Comparison of ENCODE assay signal across 8 mouse cellular contexts in the genomic region with DNA sequence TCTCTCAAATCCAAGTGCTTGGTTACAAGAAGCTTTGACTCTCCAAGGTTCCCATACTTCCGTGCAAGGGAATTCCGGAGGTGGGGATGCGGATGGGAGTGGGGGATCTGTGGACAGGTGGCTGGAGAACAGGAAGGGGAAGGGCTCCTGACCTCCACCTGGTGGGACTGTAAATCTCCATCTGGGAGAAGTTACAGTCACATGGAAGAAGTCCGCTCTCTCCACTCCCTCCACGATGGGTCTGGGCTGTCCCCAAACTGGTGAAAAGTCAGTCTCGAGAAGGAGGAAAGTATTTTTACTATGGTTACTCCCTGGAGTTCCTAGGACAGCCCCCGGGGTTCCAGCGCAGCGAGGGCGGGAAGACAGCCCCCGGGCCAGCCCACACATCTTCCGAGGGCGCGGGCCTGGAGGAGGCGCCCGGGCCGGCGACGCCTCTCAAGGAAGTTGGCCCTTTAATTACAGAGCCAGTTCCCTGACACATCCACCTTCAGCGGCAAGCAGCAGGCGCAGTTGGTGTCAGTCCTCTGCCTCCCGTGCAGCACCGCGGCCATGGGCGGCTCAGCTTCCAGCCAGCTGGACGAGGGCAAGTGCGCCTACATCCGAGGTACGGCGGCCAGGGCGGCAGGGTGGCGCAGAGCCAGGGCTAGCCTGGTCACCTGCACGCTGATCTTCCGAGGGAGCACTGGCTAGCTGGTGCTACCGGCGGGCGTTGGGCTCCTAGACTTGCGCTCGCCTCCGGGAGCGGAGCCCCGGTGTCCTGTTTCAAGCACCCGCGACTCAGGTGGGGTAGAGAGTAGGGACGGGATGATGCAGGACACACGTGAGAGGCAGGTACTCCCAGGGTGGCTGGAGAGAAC. TPM values are rescaled to one million over a fixed set of nuclear protein-coding genes. Genes with fewer than 3 reads are reported as not detected.
DNase-seq lines count a peak whose midpoint lies in the region; ATAC-seq and TF ChIP-seq lines count a peak whose summit lies in the region.

Gene Fam129a, plus strand, starts transcription at position 206 of the 857 bp plus-strand sequence.

- H3K9me3 ChIP-seq in MEL (replicated peaks; ENCODE audit: insufficient read depth, low read length) = no peaks in the 10 kb centered on the region
- no peaks in the 10 kb centered on the region for H3K9me3 ChIP-seq in hindbrain, embryonic 13.5 days
- H3K9me3 ChIP-seq in limb, embryonic 12.5 days = no peaks in the 10 kb centered on the region
- H3K9me3 ChIP-seq in midbrain, embryonic 11.5 days (ENCODE audit: control insufficient read depth, low read length) = no peaks in the 10 kb centered on the region

- peak within 1 kb of the TSS; percentile 77 for H3K4me2 ChIP-seq in hindbrain, embryonic 13.5 days
- H3K4me2 ChIP-seq in limb, embryonic 12.5 days = peak within 1 kb of the TSS; percentile 83
- H3K4me2 ChIP-seq in midbrain, embryonic 11.5 days = peak within 1 kb of the TSS; percentile 48

- 4% methylated on average over 46 of the region's 46 CpGs for WGBS in hindbrain, embryonic 13.5 days
- WGBS in limb, embryonic 12.5 days = 3% methylated on average over 46 of the region's 46 CpGs
- 4% methylated on average over 46 of the region's 46 CpGs for WGBS in midbrain, embryonic 11.5 days

- peak within 1 kb of the TSS; percentile 96 for H3K27ac ChIP-seq in MEL (ENCODE audit: control insufficient read depth, low read depth, low read length)
- peak within 1 kb of the TSS; percentile 89 for H3K27ac ChIP-seq in gastrocnemius, adult 2 months
- no peak within 1 kb of the TSS for H3K27ac ChIP-seq in hindbrain, embryonic 13.5 days
- H3K27ac ChIP-seq in limb, embryonic 12.5 days = no peak within 1 kb of the TSS
- H3K27ac ChIP-seq in midbrain, embryonic 11.5 days (ENCODE audit: low read depth, low read length) = no peak within 1 kb of the TSS

- peak; percentile 82 for DNase-seq in MEL (ENCODE audit: low read depth, low spot score)
- DNase-seq in brain, embryonic 14.5 days (ENCODE audit: low read depth) = peak; percentile 50
- peak; percentile 77 for DNase-seq in gastrocnemius, adult 2 months
- peak; percentile 87 for DNase-seq in midbrain, embryonic 11.5 days (ENCODE audit: low spot score, missing footprints)
- DNase-seq in spleen, postnatal 36 days (ENCODE audit: low spot score in 2 of 2) = peak; percentile 14 to 18
- no peak for DNase-seq in frontal cortex, postnatal 10 days (ENCODE audit: low spot score in 2 of 2)

- no peak for TF ChIP-seq RAD21 in MEL (IDR thresholded peaks at IDR 0.05; ENCODE audit: low read depth, low read length)

- peak; percentile 80 for ATAC-seq in hindbrain, embryonic 13.5 days (ENCODE audit: low FRiP score)
- ATAC-seq in limb, embryonic 12.5 days (ENCODE audit: insufficient number of reproducible peaks, insufficient read depth, low FRiP score, low TSS enrichment, low read depth) = peak; percentile 72
- peak; percentile 66; the same call in 1 of the 2 replicates for ATAC-seq in midbrain, embryonic 11.5 days (ENCODE audit: low FRiP score)

- intact Hi-C loops in gastrocnemius, adult 2 months (cut with DNase I) = no loop called here

- TF ChIP-seq POLR2A in MEL (IDR thresholded peaks at IDR 0.05; ENCODE audit: control insufficient read depth in 1 of 2, insufficient read depth in 1 of 2, low read depth in 1 of 2, low read length in 2 of 2, poor library complexity in 1 of 2) = peak; percentile 47 to 55; a peak in 1 of 4 replicates
- no peak for TF ChIP-seq POLR2A in brain, embryonic 14.5 days (IDR thresholded peaks at IDR 0.05; ENCODE audit: borderline replicate concordance, extremely low read depth, insufficient read depth, insufficient read length, poor library complexity, severe bottlenecking)

- TF ChIP-seq CTCF in MEL (IDR thresholded peaks at IDR 0.05 in 2 of 3, conservative IDR thresholded peaks at IDR 0.05 in 1 of 3; ENCODE audit: control insufficient read depth in 1 of 3, insufficient read depth in 1 of 3, low read depth in 2 of 3, low read length in 3 of 3, poor library complexity in 1 of 3, severe bottlenecking in 1 of 3) = no peak
- TF ChIP-seq CTCF in brain, embryonic 14.5 days (IDR thresholded peaks at IDR 0.05; ENCODE audit: borderline replicate concordance, extremely low read depth, insufficient read depth, insufficient read length) = no peak
- no peak for TF ChIP-seq CTCF in gastrocnemius, adult 2 months (IDR thresholded peaks at IDR 0.05)

- H3K4me3 ChIP-seq in MEL (ENCODE audit: control insufficient read depth in 1 of 2, insufficient read depth in 1 of 2, low read depth in 2 of 2, low read length in 2 of 2) = peak within 1 kb of the TSS; percentile 87 to 92
- H3K4me3 ChIP-seq in gastrocnemius, adult 2 months = peak within 1 kb of the TSS; percentile 91
- H3K4me3 ChIP-seq in hindbrain, embryonic 13.5 days = peak within 1 kb of the TSS; percentile 44
- H3K4me3 ChIP-seq in limb, embryonic 12.5 days (replicated peaks) = peak within 1 kb of the TSS; percentile 46
- peak within 1 kb of the TSS; percentile 21 for H3K4me3 ChIP-seq in midbrain, embryonic 11.5 days (ENCODE audit: low read depth, low read length)

- H3K4me1 ChIP-seq in MEL (ENCODE audit: control insufficient read depth in 1 of 2, insufficient read depth in 2 of 2, low read length in 2 of 2) = peaks cover 5 to 11% of the 10 kb centered on the region in 2 experiments; a peak in 3 of 4 replicates
- peaks cover 11% of the 10 kb centered on the region for H3K4me1 ChIP-seq in hindbrain, embryonic 13.5 days (replicated peaks)
- H3K4me1 ChIP-seq in limb, embryonic 12.5 days (replicated peaks) = peaks cover 11% of the 10 kb centered on the region
- H3K4me1 ChIP-seq in midbrain, embryonic 11.5 days (ENCODE audit: control insufficient read depth, insufficient read depth, low read length) = peaks cover 7% of the 10 kb centered on the region; the same call in 1 of the 2 replicates

- TF ChIP-seq EP300 in MEL (IDR thresholded peaks at IDR 0.05; ENCODE audit: low read depth in 1 of 2, low read length in 2 of 2) = no peak

- H3K27me3 ChIP-seq in MEL (ENCODE audit: control insufficient read depth in 1 of 2, insufficient read depth in 2 of 2, low read length in 2 of 2) = no peaks in the 10 kb centered on the region
- H3K27me3 ChIP-seq in hindbrain, embryonic 13.5 days = peaks cover 39% of the 10 kb centered on the region
- peaks cover 43% of the 10 kb centered on the region for H3K27me3 ChIP-seq in limb, embryonic 12.5 days
- H3K27me3 ChIP-seq in midbrain, embryonic 11.5 days (ENCODE audit: control insufficient read depth, insufficient read depth, low read length) = peaks cover 17% of the 10 kb centered on the region

- H3K9ac ChIP-seq in MEL (ENCODE audit: control insufficient read depth, low read depth, low read length, poor library complexity, severe bottlenecking) = peak within 1 kb of the TSS; percentile 86
- peak within 1 kb of the TSS; percentile 69 for H3K9ac ChIP-seq in hindbrain, embryonic 13.5 days
- peak within 1 kb of the TSS; percentile 58 for H3K9ac ChIP-seq in limb, embryonic 12.5 days (replicated peaks)
- 0 out of 2 replicates have a peak within 1 kb of the TSS, but pooled peaks have one; percentile 7 for H3K9ac ChIP-seq in midbrain, embryonic 11.5 days (ENCODE audit: low read length)

- H3K79me2 ChIP-seq in MEL (ENCODE audit: control insufficient read depth, insufficient read depth, low read length, poor library complexity) = peaks cover 4% of the 10 kb centered on the region

- peaks cover 0 to 7% of the 10 kb centered on the region in 2 experiments; a peak in 2 of 4 replicates for H3K36me3 ChIP-seq in MEL (ENCODE audit: control insufficient read depth in 1 of 2, insufficient read depth in 2 of 2, low read length in 2 of 2)
- H3K36me3 ChIP-seq in hindbrain, embryonic 13.5 days = no peaks in the 10 kb centered on the region
- H3K36me3 ChIP-seq in limb, embryonic 12.5 days = no peaks in the 10 kb centered on the region
- H3K36me3 ChIP-seq in midbrain, embryonic 11.5 days (ENCODE audit: control insufficient read depth, insufficient read depth, low read length) = no peaks in the 10 kb centered on the region

TF ChIP-seq in MEL, 35 proteins besides CTCF, POLR2A, EP300 and RAD21 (continues in another document):
- TF ChIP-seq CHD1 (IDR thresholded peaks at IDR 0.05; ENCODE audit: low read depth, low read length) (no peak), NELFE (IDR thresholded peaks at IDR 0.05; ENCODE audit: low read depth, low read length) (peak; percentile 50), MEF2A (IDR thresholded peaks at IDR 0.05; ENCODE audit: extremely low read depth, insufficient replicate concordance, low read depth, low read length, poor library complexity, severe bottlenecking) (no peak), ELF1 (IDR thresholded peaks at IDR 0.05; ENCODE audit: low read depth, low read length) (peak; percentile 57), MYB (IDR thresholded peaks at IDR 0.05; ENCODE audit: low read depth, low read length) (no peak), RCOR1 (IDR thresholded peaks at IDR 0.05; ENCODE audit: low read depth, low read length) (no peak), MYC (IDR thresholded peaks at IDR 0.05; ENCODE audit: low read depth, low read length) (no peak), POLR2AphosphoS2 (IDR thresholded peaks at IDR 0.05; ENCODE audit: low read length) (no peak; the same call in 1 of the 2 replicates), ZKSCAN1 (IDR thresholded peaks at IDR 0.05; ENCODE audit: low read depth, low read length) (no peak), ZC3H11A (IDR thresholded peaks at IDR 0.05; ENCODE audit: low read depth, low read length) (no peak), USF1 (IDR thresholded peaks at IDR 0.05; ENCODE audit: low read depth, low read length) (no peak), MAFK (IDR thresholded peaks at IDR 0.05; ENCODE audit: borderline replicate concordance, low read depth, low read length) (no peak), GATA1 (IDR thresholded peaks at IDR 0.05; ENCODE audit: low read depth, low read length) (no peak), UBTF (IDR thresholded peaks at IDR 0.05; ENCODE audit: borderline replicate concordance, insufficient read depth, low read depth, low read length) (peak; percentile 77; the same call in 1 of the 2 replicates), USF2 (IDR thresholded peaks at IDR 0.05; ENCODE audit: borderline replicate concordance in 1 of 2, insufficient read depth in 1 of 2, low read depth in 1 of 2, low read length in 2 of 2) (no peak), SMC3 (IDR thresholded peaks at IDR 0.05; ENCODE audit: low read depth, low read length) (no peak)

RNA-seq across cellular contexts. Expression of gene Fam129a, which starts in this region (rescaled TPM):
- total RNA-seq in MEL (2012; rRNA removed) = 3.1 and 7.4 TPM in 2 replicates
- polyA plus RNA-seq in MEL (2012; ENCODE audit: insufficient read depth in 1 of 2, insufficient read length in 2 of 2, low read depth in 1 of 2, low replicate concordance in 2 of 2, missing spikeins in 1 of 2) = 10 to 100 TPM in 1 of 2 experiments, 1 to 10 TPM in 1; 8.8 to 67.5 TPM
- 0.50 and 0.90 TPM in 2 replicates for polyA plus RNA-seq in brain, embryonic 14.5 days (2012; rRNA removed)
- 10 to 100 TPM in 1 of 2 experiments, 1 to 10 TPM in 1; 7.9 to 10.2 TPM for total RNA-seq in gastrocnemius, adult 2 months (2021)
- polyA plus RNA-seq in hindbrain, embryonic 13.5 days (2015; fragmentation: Nextera tagmentation; extraction: Ambion mirVana) = 1.9 and 2.5 TPM in 2 replicates
- polyA plus RNA-seq in limb, embryonic 12.5 days (2016; fragmentation: Nextera tagmentation; extraction: Ambion mirVana) = 2.8 and 3.5 TPM in 2 replicates
- polyA plus RNA-seq in midbrain, embryonic 11.5 days (2014; fragmentation: Nextera tagmentation; extraction: Ambion mirVana) = 0.51 and 0.55 TPM in 2 replicates

Comparison
In these comparisons a context has a peak if more than half of its experiments do, and no peak if none do; other contexts are left out.
1. Peak in DNase-seq in brain, embryonic 14.5 days; RNA of the gene not detected or under 1 TPM.
2. Peak in DNase-seq, ATAC-seq, H3K4me3 ChIP-seq, H3K9ac ChIP-seq and H3K4me2 ChIP-seq in midbrain, embryonic 11.5 days; RNA of the gene not detected or under 1 TPM.
3. DNase-seq: peak in MEL (single experiment), gastrocnemius, adult 2 months (single experiment) and spleen, postnatal 36 days (2 of 2); none in frontal cortex, postnatal 10 days (0 of 2).
4. H3K27ac ChIP-seq: peak in MEL (single experiment) and gastrocnemius, adult 2 months (single experiment); none in hindbrain, embryonic 13.5 days (single experiment), limb, embryonic 12.5 days (single experiment) and midbrain, embryonic 11.5 days (single experiment).
5. H3K4me3 ChIP-seq: peak in every context shown above with its lines; median percentile 91 in gastrocnemius, adult 2 months; 90 in MEL; 46 in limb, embryonic 12.5 days; 44 in hindbrain, embryonic 13.5 days; 21 in midbrain, embryonic 11.5 days.
6. H3K9ac ChIP-seq: peak in every context shown above with its lines; median percentile 86 in MEL; 69 in hindbrain, embryonic 13.5 days; 58 in limb, embryonic 12.5 days; 7 in midbrain, embryonic 11.5 days.
7. Peak in every context shown above with its lines, with median percentiles within 50 percentile points of each other: ATAC-seq and H3K4me2 ChIP-seq.